Mouse (Mus musculus): ENCODE measurements around the gene Slc16a3. TPM values are rescaled to one million over a fixed set of nuclear protein-coding genes. Genes with fewer than 3 reads are reported as not detected.

Slc16a3 gene
- polyA plus RNA-seq, 1 experiment from 2014 or later = 289 TPM

- Histone ChIP-seq H3K27me3 (replicated peaks) (0 out of 2 replicates have a peak, but pooled peaks cover 8% of the 10 kb centered on the region), H3K36me3 (peaks cover 7% of the 10 kb centered on the region; the same call in 1 of the 2 replicates), H3K4me1 (replicated peaks) (peaks cover 55% of the 10 kb centered on the region), H3K27ac (ENCODE audit: poor library complexity, severe bottlenecking) (peak overlapping the region; percentile 95), H3K4me2 (peak overlapping the region; percentile 76), H3K9ac (peak overlapping the region; percentile 92), H3K4me3 (peak overlapping the region; percentile 70), H3K9me3 (replicated peaks) (no peaks in the 10 kb centered on the region)
- peak; percentile 49 for ATAC-seq (ENCODE audit: insufficient number of reproducible peaks, low FRiP score)
- 1% methylated on average over 68 of the region's 75 CpGs for WGBS
Measured at GRCm38 (mm10) chr11:120948861-120949851, 876 bp downstream of the Slc16a3 start.

DNA sequence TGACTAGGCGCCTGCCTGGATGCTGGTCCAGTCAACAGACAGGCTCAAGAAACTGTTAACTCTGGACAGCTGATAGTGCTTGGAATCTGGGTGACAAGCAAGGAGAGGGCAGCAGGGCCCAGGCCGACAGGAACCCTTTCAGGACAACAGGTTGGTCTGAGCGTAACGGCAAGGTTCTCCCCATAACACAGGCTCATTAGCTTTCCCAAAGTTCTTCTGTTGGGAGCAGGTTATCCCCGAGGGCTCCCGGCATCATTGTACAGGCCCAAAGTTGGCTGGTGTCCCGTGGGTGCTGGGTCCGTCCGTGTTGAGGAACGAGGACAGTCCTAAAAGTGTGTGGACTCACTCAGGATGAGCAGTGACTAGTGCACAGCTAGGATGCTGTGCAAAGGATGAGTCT is 1.6 kb downstream of the Slc16a3 start:
- no peak for ATAC-seq (ENCODE audit: insufficient number of reproducible peaks, low FRiP score)
- 0 out of 2 replicates have a peak, but pooled peaks cover 8% of the 10 kb centered on the region for H3K27me3 ChIP-seq (replicated peaks)
- peak overlapping the region; percentile 70 for H3K4me3 ChIP-seq
- H3K4me1 ChIP-seq (replicated peaks) = peaks cover 62% of the 10 kb centered on the region
- peak overlapping the region; percentile 95 for H3K27ac ChIP-seq (ENCODE audit: poor library complexity, severe bottlenecking)
- H3K36me3 ChIP-seq = peaks cover 14% of the 10 kb centered on the region; the same call in 1 of the 2 replicates
- WGBS = 5% methylated on average over 10 of the region's 10 CpGs
- H3K9ac ChIP-seq = peak overlapping the region; percentile 92
- H3K9me3 ChIP-seq (replicated peaks) = no peaks in the 10 kb centered on the region
- H3K4me2 ChIP-seq = peak overlapping the region; percentile 76

- 2% methylated on average over 39 of the region's 39 CpGs for WGBS
- H3K4me1 ChIP-seq (replicated peaks) = peaks cover 66% of the 10 kb centered on the region
- peak overlapping the region; percentile 92 for H3K9ac ChIP-seq
- no peaks in the 10 kb centered on the region for H3K9me3 ChIP-seq (replicated peaks)
- peaks cover 20% of the 10 kb centered on the region for H3K36me3 ChIP-seq
- H3K4me2 ChIP-seq = peak overlapping the region; percentile 76
- 0 out of 2 replicates have a peak, but pooled peaks cover 3% of the 10 kb centered on the region for H3K27me3 ChIP-seq (replicated peaks)
- peak; percentile 92 for ATAC-seq (ENCODE audit: insufficient number of reproducible peaks, low FRiP score)
- H3K27ac ChIP-seq (ENCODE audit: poor library complexity, severe bottlenecking) = peak overlapping the region; percentile 95
- H3K4me3 ChIP-seq = peak overlapping the region; percentile 70
Measured at GRCm38 (mm10) chr11:120950281-120951202, 2.3 kb downstream of the Slc16a3 start.

DNA sequence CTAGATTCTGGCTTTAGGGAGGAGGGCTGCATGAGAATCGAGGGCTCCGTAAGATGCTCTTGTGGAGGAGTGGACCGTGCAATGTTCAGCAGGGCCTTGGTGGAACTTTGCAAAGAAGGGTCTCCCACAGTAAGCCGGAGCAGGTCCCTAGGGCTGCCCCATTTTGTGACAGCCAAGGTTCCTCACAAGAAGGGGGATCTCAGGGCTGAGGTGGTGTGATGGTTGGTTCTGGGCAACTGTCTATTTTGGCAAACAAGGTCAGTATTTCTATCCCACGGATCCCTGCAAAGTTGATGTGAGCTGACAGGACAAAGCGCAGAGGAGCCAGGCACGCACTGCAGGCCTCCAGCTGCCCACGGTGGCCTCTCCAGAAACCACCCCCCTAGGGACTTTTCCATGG is 3.0 kb downstream of the Slc16a3 start:
- Histone ChIP-seq H3K36me3 (peaks cover 27% of the 10 kb centered on the region), H3K4me1 (replicated peaks) (peaks cover 70% of the 10 kb centered on the region), H3K9ac (peak overlapping the region; percentile 76), H3K4me3 (peak overlapping the region; percentile 70), H3K27ac (ENCODE audit: poor library complexity, severe bottlenecking) (peak overlapping the region; percentile 95), H3K4me2 (peak overlapping the region; percentile 76), H3K9me3 (replicated peaks) (no peaks in the 10 kb centered on the region), H3K27me3 (replicated peaks) (no peaks in the 10 kb centered on the region)
- WGBS = 15% methylated on average over 8 of the region's 8 CpGs
- ATAC-seq (ENCODE audit: insufficient number of reproducible peaks, low FRiP score) = peak; percentile 0; the same call in 1 of the 2 replicates

- Histone ChIP-seq H3K27ac (ENCODE audit: poor library complexity, severe bottlenecking) (peak overlapping the region; percentile 95), H3K4me1 (replicated peaks) (peaks cover 78% of the 10 kb centered on the region), H3K36me3 (peaks cover 35% of the 10 kb centered on the region), H3K27me3 (replicated peaks) (no peaks in the 10 kb centered on the region), H3K4me3 (peak overlapping the region; percentile 70), H3K9me3 (replicated peaks) (no peaks in the 10 kb centered on the region), H3K4me2 (peak overlapping the region; percentile 76), H3K9ac (peak overlapping the region; percentile 41; the same call in 1 of the 2 replicates)
- WGBS = 62% methylated on average over 9 of the region's 9 CpGs
- ATAC-seq (ENCODE audit: insufficient number of reproducible peaks, low FRiP score) = no peak
Measured at GRCm38 (mm10) chr11:120951731-120952730, 3.8 kb downstream of the Slc16a3 start.

DNA sequence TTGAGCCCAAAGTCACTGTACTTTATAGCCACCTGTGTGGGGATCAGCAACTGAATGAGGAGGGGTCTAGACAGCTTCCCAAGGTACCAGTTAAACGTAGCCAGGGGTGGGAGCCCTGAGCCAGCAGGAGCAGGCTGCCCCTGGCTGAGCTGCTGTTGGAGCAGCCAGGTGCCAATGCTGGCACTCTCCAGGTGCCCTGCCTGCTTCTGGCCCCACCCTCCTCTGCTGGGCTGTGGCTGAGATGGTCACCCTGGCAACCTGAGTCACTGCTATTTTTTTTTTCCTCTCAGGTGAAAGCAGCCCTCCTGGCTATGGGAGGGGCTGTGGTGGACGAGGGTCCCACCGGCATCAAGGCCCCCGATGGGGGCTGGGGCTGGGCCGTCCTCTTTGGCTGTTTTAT is 6.7 kb downstream of the Slc16a3 start:
- no peak overlapping the region for H3K9ac ChIP-seq
- no peaks in the 10 kb centered on the region for H3K27me3 ChIP-seq (replicated peaks)
- ATAC-seq (ENCODE audit: insufficient number of reproducible peaks, low FRiP score) = no peak
- H3K9me3 ChIP-seq (replicated peaks) = no peaks in the 10 kb centered on the region
- H3K4me3 ChIP-seq = no peak overlapping the region
- no peak overlapping the region for H3K27ac ChIP-seq (ENCODE audit: poor library complexity, severe bottlenecking)
- H3K36me3 ChIP-seq = peaks cover 63% of the 10 kb centered on the region
- WGBS = 78% methylated on average over 5 of the region's 5 CpGs
- H3K4me2 ChIP-seq = no peak overlapping the region
- peaks cover 91% of the 10 kb centered on the region for H3K4me1 ChIP-seq (replicated peaks)

GRCm38 (mm10) chr11:120955701-120956100 is 7.4 kb downstream of the Slc16a3 start:
- Histone ChIP-seq H3K4me2 (no peak overlapping the region), H3K9ac (no peak overlapping the region), H3K36me3 (peaks cover 70% of the 10 kb centered on the region), H3K9me3 (replicated peaks) (no peaks in the 10 kb centered on the region), H3K27me3 (replicated peaks) (no peaks in the 10 kb centered on the region), H3K4me3 (no peak overlapping the region), H3K4me1 (replicated peaks) (peaks cover 89% of the 10 kb centered on the region), H3K27ac (ENCODE audit: poor library complexity, severe bottlenecking) (no peak overlapping the region)
- WGBS = 91% methylated on average over 8 of the region's 8 CpGs
- no peak for ATAC-seq (ENCODE audit: insufficient number of reproducible peaks, low FRiP score)

GRCm38 (mm10) chr11:120957052-120957451 is 8.8 kb downstream of the Slc16a3 start:
- Histone ChIP-seq H3K9me3 (replicated peaks) (no peaks in the 10 kb centered on the region), H3K4me2 (no peak overlapping the region), H3K27ac (ENCODE audit: poor library complexity, severe bottlenecking) (peak overlapping the region; percentile 49; the same call in 1 of the 2 replicates), H3K27me3 (replicated peaks) (no peaks in the 10 kb centered on the region), H3K9ac (no peak overlapping the region), H3K36me3 (peaks cover 83% of the 10 kb centered on the region), H3K4me3 (no peak overlapping the region), H3K4me1 (replicated peaks) (peaks cover 75% of the 10 kb centered on the region)
- ATAC-seq (ENCODE audit: insufficient number of reproducible peaks, low FRiP score) = 0 out of 2 replicates have a peak, but pooled peaks have one; percentile 3
- 45% methylated on average over 8 of the region's 8 CpGs for WGBS

DNA sequence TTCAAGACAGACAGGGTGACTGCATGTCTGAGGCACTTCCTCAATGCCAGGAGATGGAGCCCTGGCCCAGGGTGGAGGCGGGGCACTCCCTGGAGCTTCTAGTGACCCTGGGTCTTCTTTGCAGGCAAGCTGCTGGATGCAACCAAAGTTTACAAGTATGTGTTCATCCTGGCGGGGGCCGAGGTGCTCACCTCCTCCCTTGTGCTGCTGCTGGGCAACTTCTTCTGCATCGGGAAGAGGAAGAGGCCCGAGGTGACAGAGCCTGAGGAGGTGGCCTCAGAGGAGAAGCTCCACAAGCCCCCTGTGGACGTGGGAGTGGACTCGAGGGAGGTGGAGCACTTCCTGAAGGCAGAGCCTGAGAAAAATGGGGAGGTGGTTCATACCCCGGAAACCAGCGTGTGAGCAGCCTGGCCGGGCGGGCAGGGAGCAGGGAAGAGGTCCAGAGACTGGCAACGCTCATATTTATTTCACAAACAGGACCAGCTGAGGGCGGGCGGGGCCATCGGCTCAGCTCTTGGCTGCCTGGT is 9.5 kb downstream of the Slc16a3 start:
- no peak for ATAC-seq (ENCODE audit: insufficient number of reproducible peaks, low FRiP score)

More for the DNA sequence above, 9.5 kb downstream of the Slc16a3 start:
- Histone ChIP-seq H3K9me3 (replicated peaks) (no peaks in the 10 kb centered on the region), H3K4me1 (replicated peaks) (peaks cover 69% of the 10 kb centered on the region), H3K9ac (peak overlapping the region; percentile 2; the same call in 1 of the 2 replicates), H3K27me3 (replicated peaks) (no peaks in the 10 kb centered on the region), H3K4me2 (no peak overlapping the region), H3K27ac (ENCODE audit: poor library complexity, severe bottlenecking) (0 out of 2 replicates have a peak overlapping the region, but pooled peaks have one; percentile 6), H3K4me3 (no peak overlapping the region), H3K36me3 (peaks cover 91% of the 10 kb centered on the region)
- 64% methylated on average over 15 of the region's 15 CpGs for WGBS

All from heart, embryonic 12.5 days (tissue).